Mouse (Mus musculus) lung, embryonic 15.5 days (tissue): ENCODE results near the gene Ppa1. TPM values are rescaled to one million over a fixed set of nuclear protein-coding genes. Genes with fewer than 3 reads are reported as not detected.

ENCODE experiments used
- ATAC-seq: fragments of 200-750 bp; cut with Nextera tagmentation; 2 replicates; pipeline ENCODE4 v1.8.0; 2017; ENCODE audit warnings: moderate number of reproducible peaks, borderline replicate concordance; ENCODE audit not compliant: low FRiP score, low TSS enrichment; ENCODE audit errors: extremely low read depth
- H3K27ac ChIP-seq: fragments of 300-500 bp; sonication (generic); 2 replicates; pipeline ENCODE4 v1.5.1; 2015; ENCODE audit warnings: moderate library complexity, mild to moderate bottlenecking, inconsistent platforms
- H3K27me3 ChIP-seq: fragments of 300-500 bp; sonication (generic); 2 replicates; pipeline ENCODE4 v1.6.1; 2015; ENCODE audit warnings: inconsistent platforms
- H3K36me3 ChIP-seq: fragments of 300-500 bp; sonication (generic); 2 replicates; pipeline ENCODE4 v1.6.1; 2015; ENCODE audit warnings: inconsistent platforms
- H3K4me1 ChIP-seq: fragments of 300-500 bp; sonication (generic); 2 replicates; pipeline ENCODE4 v1.6.1; 2015; ENCODE audit warnings: inconsistent platforms
- H3K4me2 ChIP-seq: fragments of 300-500 bp; sonication (generic); 2 replicates; pipeline ENCODE4 v1.6.1; 2015; ENCODE audit warnings: inconsistent platforms, mild to moderate bottlenecking, moderate library complexity
- H3K4me3 ChIP-seq: fragments of 300-500 bp; sonication (generic); 2 replicates; pipeline ENCODE4 v1.5.1; 2015; ENCODE audit warnings: mild to moderate bottlenecking, inconsistent platforms
- H3K9ac ChIP-seq: fragments of 300-500 bp; sonication (generic); 2 replicates; pipeline ENCODE4 v1.6.1; 2015; ENCODE audit warnings: inconsistent platforms
- H3K9me3 ChIP-seq: fragments of 300-500 bp; sonication (generic); 2 replicates; pipeline ENCODE4 v1.6.1; 2016; ENCODE audit warnings: inconsistent platforms
- whole genome bisulfite sequencing: fragments of 180-500 bp; shearing (Covaris S2); methylation state at CpG from one replicate; pipeline ENCODE4 v1.1.7; 2015; 5-methylcytosine and 5-hydroxymethylcytosine counted together
- polyA plus RNA-seq: library from polyadenylated mRNA; unstranded; fragments of >200 nt; fragmentation: Nextera tagmentation; extraction: Ambion mirVana; gene quantifications from 2 replicates; pipeline ENCODE4 v1.2.1, GENCODE M21; 2015

Ppa1 gene
- polyA plus RNA-seq, 1 experiment from 2014 or later, result 171 TPM

- WGBS, result 61% methylated on average over 6 of the region's 6 CpGs
- Histone ChIP-seq H3K9me3 (no peaks in the 10 kb centered on the region), H3K36me3 (peaks cover 19% of the 10 kb centered on the region), H3K4me3 (no peak overlapping the region), H3K4me1 (peaks cover 7% of the 10 kb centered on the region), H3K27me3 (no peaks in the 10 kb centered on the region), H3K4me2 (no peak overlapping the region), H3K9ac (no peak overlapping the region), H3K27ac (no peak overlapping the region)
- ATAC-seq, result no peak
Observed at GRCm38 (mm10) chr10:61706412-61707375, 58.3 kb downstream of the Ppa1 start.

GRCm38 (mm10) chr10:61713601-61714000 lies 65.2 kb downstream of the Ppa1 start:
- Histone ChIP-seq H3K9me3 (no peaks in the 10 kb centered on the region), H3K4me3 (no peak overlapping the region), H3K4me1 (peaks cover 14% of the 10 kb centered on the region), H3K9ac (no peak overlapping the region), H3K27me3 (no peaks in the 10 kb centered on the region), H3K27ac (no peak overlapping the region), H3K36me3 (no peaks in the 10 kb centered on the region), H3K4me2 (no peak overlapping the region)
- WGBS, result 62% methylated on average over 3 of the region's 3 CpGs
- ATAC-seq, result no peak

GRCm38 (mm10) chr10:61714146-61714545 lies 65.8 kb downstream of the Ppa1 start:
- 90% methylated on average over 4 of the region's 4 CpGs for WGBS
- H3K36me3 ChIP-seq, result no peaks in the 10 kb centered on the region
- ATAC-seq, result no peak
- no peak overlapping the region for H3K27ac ChIP-seq
- H3K4me2 ChIP-seq, result no peak overlapping the region
- no peaks in the 10 kb centered on the region for H3K9me3 ChIP-seq
- H3K27me3 ChIP-seq, result no peaks in the 10 kb centered on the region
- H3K4me1 ChIP-seq, result peaks cover 14% of the 10 kb centered on the region
- H3K4me3 ChIP-seq, result no peak overlapping the region
- H3K9ac ChIP-seq, result no peak overlapping the region

GRCm38 (mm10) chr10:61714771-61715461 lies 66.6 kb downstream of the Ppa1 start, which contains the start of gene Aifm2:
TSS of gene Aifm2 (plus strand) at chr10:61715263.
- 11% methylated on average over 35 of the region's 36 CpGs for WGBS
- Histone ChIP-seq H3K4me3 (peak within 1 kb of the TSS; percentile 57), H3K27ac (no peak within 1 kb of the TSS), H3K4me1 (peaks cover 14% of the 10 kb centered on the region), H3K9me3 (no peaks in the 10 kb centered on the region), H3K27me3 (no peaks in the 10 kb centered on the region), H3K36me3 (no peaks in the 10 kb centered on the region), H3K4me2 (peak within 1 kb of the TSS; percentile 92), H3K9ac (peak within 1 kb of the TSS; percentile 34)
- ATAC-seq, result peak; percentile 93

- Histone ChIP-seq H3K4me3 (peak overlapping the region; percentile 57), H3K27ac (no peak overlapping the region), H3K4me2 (peak overlapping the region; percentile 92), H3K9me3 (no peaks in the 10 kb centered on the region), H3K4me1 (peaks cover 14% of the 10 kb centered on the region), H3K27me3 (no peaks in the 10 kb centered on the region), H3K36me3 (no peaks in the 10 kb centered on the region), H3K9ac (peak overlapping the region; percentile 34)
- 4% methylated on average over 11 of the region's 11 CpGs for WGBS
- ATAC-seq, result no peak
Observed at GRCm38 (mm10) chr10:61715462-61715837, 67.1 kb downstream of the Ppa1 start.

- H3K27me3 ChIP-seq, result no peaks in the 10 kb centered on the region
- H3K36me3 ChIP-seq, result no peaks in the 10 kb centered on the region
- H3K4me3 ChIP-seq, result peak overlapping the region; percentile 57
- ATAC-seq, result no peak
- H3K9me3 ChIP-seq, result no peaks in the 10 kb centered on the region
- H3K27ac ChIP-seq, result no peak overlapping the region
- 71% methylated on average over 7 of the region's 7 CpGs for WGBS
- no peak overlapping the region for H3K9ac ChIP-seq
- H3K4me1 ChIP-seq, result peaks cover 14% of the 10 kb centered on the region
- peak overlapping the region; percentile 92 for H3K4me2 ChIP-seq
Observed at GRCm38 (mm10) chr10:61715996-61716864, 67.9 kb downstream of the Ppa1 start.

GRCm38 (mm10) chr10:61717406-61718296 lies 69.3 kb downstream of the Ppa1 start:
- Histone ChIP-seq H3K27ac (no peak overlapping the region), H3K9ac (no peak overlapping the region), H3K4me3 (no peak overlapping the region), H3K9me3 (no peaks in the 10 kb centered on the region), H3K4me2 (no peak overlapping the region), H3K4me1 (peaks cover 14% of the 10 kb centered on the region), H3K36me3 (no peaks in the 10 kb centered on the region), H3K27me3 (no peaks in the 10 kb centered on the region)
- 89% methylated on average over 12 of the region's 12 CpGs for WGBS
- no peak for ATAC-seq

- no peaks in the 10 kb centered on the region for H3K36me3 ChIP-seq
- no peaks in the 10 kb centered on the region for H3K9me3 ChIP-seq
- WGBS, result 85% methylated on average over 7 of the region's 7 CpGs
- ATAC-seq, result no peak
- H3K27me3 ChIP-seq, result no peaks in the 10 kb centered on the region
- no peak overlapping the region for H3K9ac ChIP-seq
- peaks cover 7% of the 10 kb centered on the region; the same call in 1 of the 2 replicates for H3K4me1 ChIP-seq
- H3K4me3 ChIP-seq, result no peak overlapping the region
- H3K27ac ChIP-seq, result no peak overlapping the region
- H3K4me2 ChIP-seq, result no peak overlapping the region
Observed at GRCm38 (mm10) chr10:61720331-61720730, 72.0 kb downstream of the Ppa1 start.

GRCm38 (mm10) chr10:61722215-61722614 lies 73.9 kb downstream of the Ppa1 start:
- no peak overlapping the region for H3K4me2 ChIP-seq
- H3K9ac ChIP-seq, result no peak overlapping the region
- H3K27ac ChIP-seq, result no peak overlapping the region
- H3K9me3 ChIP-seq, result no peaks in the 10 kb centered on the region
- no peak overlapping the region for H3K4me3 ChIP-seq
- no peak for ATAC-seq
- H3K36me3 ChIP-seq, result no peaks in the 10 kb centered on the region
- H3K27me3 ChIP-seq, result no peaks in the 10 kb centered on the region
- no peaks in the 10 kb centered on the region for H3K4me1 ChIP-seq
- 86% methylated on average over 3 of the region's 3 CpGs for WGBS

GRCm38 (mm10) chr10:61723271-61723670 lies 74.9 kb downstream of the Ppa1 start:
- Histone ChIP-seq H3K4me2 (no peak overlapping the region), H3K27ac (no peak overlapping the region), H3K36me3 (no peaks in the 10 kb centered on the region), H3K9me3 (no peaks in the 10 kb centered on the region), H3K9ac (no peak overlapping the region), H3K4me3 (no peak overlapping the region), H3K4me1 (no peaks in the 10 kb centered on the region), H3K27me3 (no peaks in the 10 kb centered on the region)
- 54% methylated on average over 6 of the region's 6 CpGs for WGBS
- no peak for ATAC-seq
